Mouse (Mus musculus) kidney, adult 2 months (tissue): ENCODE measurements around the gene Ccnt2.

Source experiments
- CTCF ChIP-seq: fragments of 200-500 bp; conservative IDR thresholded peaks from 2 replicates; pipeline ENCODE4 v1.5.1; 2011; ENCODE audit warnings: low read depth, mild to moderate bottlenecking, control low read depth, low read length, moderate library complexity, mixed read lengths; ENCODE audit not compliant: insufficient read depth, insufficient read length
- POLR2A ChIP-seq: fragments of 200-500 bp; IDR thresholded peaks from one replicate; pipeline ENCODE4 v1.6.1; 2011; ENCODE audit warnings: low read depth, low read length, control low read depth

DNA sequence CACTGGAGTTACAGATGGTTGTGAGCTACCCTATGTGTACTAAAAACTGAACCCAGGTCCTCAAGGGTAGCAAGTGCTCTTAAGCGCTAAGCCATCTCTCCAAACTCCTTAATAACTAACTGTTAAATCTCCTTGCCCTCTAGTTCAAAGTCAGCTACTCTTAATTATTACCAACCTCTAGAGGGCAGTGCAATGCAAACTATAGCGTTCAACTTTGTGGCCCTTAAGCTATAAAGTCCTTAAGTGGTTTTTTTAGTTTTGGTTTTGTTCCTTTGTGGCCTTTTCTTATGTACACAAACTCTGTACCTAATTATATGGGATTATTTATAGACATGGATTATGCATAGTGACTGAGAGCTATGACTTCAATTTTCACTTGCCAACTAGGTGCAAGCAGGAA is 53.4 kb downstream of the Ccnt2 start:
- TF ChIP-seq CTCF: no peak
- TF ChIP-seq POLR2A: no peak
